Comparison of ENCODE assay signal across 8 mouse cellular contexts in the genomic region with DNA sequence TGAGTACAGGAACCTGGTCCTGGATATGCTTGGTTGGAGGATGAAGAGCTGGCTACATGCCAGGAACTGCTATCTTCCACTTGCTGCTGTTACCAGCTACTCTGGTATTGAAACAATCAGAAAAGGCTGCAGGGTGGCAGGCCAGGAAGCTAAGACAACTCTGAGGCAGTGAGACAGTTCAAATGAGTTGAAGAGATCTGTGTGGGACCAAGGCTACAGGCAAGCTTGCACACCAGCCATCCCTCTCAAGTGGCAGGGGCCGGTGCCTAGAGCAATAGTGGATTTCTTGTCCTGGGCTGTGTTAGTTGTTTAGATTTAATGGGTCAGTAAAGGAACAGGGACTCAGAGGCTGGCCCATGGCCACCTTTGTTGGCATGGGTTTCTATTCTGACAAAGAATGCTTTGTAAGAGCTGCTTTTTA. TPM values are rescaled to one million over a fixed set of nuclear protein-coding genes. Genes with fewer than 3 reads are reported as not detected.
DNase-seq lines count a peak whose midpoint lies in the region; ATAC-seq and TF ChIP-seq lines count a peak whose summit lies in the region.

No protein-coding gene starts in this region.

- WGBS in heart, embryonic 12.5 days, result 35% methylated on average over 1 of the region's 1 CpGs
- WGBS in heart, adult 2 months, result 58% methylated on average over 1 of the region's 1 CpGs
- WGBS in heart, embryonic 14.5 days, result 9% methylated on average over 1 of the region's 1 CpGs
- WGBS in midbrain, postnatal 0 days, result 57% methylated on average over 1 of the region's 1 CpGs

- H3K4me3 ChIP-seq in heart, embryonic 12.5 days, result no peak overlapping the region
- H3K4me3 ChIP-seq in heart, adult 2 months, result no peak overlapping the region
- H3K4me3 ChIP-seq in heart, embryonic 14.5 days (ENCODE audit: control insufficient read depth in 1 of 2, insufficient read depth in 1 of 2, low read depth in 1 of 2, low read length in 2 of 2), result no peak overlapping the region
- H3K4me3 ChIP-seq in midbrain, postnatal 0 days (ENCODE audit: low read depth, low read length), result no peak overlapping the region

- no peaks in the 10 kb centered on the region for H3K9me3 ChIP-seq in heart, embryonic 12.5 days (replicated peaks)
- no peaks in the 10 kb centered on the region for H3K9me3 ChIP-seq in heart, embryonic 14.5 days (ENCODE audit: control insufficient read depth, low read length)
- H3K9me3 ChIP-seq in midbrain, postnatal 0 days (ENCODE audit: low read length), result no peaks in the 10 kb centered on the region

- no peak overlapping the region for H3K9ac ChIP-seq in heart, embryonic 12.5 days
- no peak overlapping the region for H3K9ac ChIP-seq in heart, adult 2 months (ENCODE audit: low read depth, low read length)
- H3K9ac ChIP-seq in heart, embryonic 14.5 days (ENCODE audit: low read length), result no peak overlapping the region
- H3K9ac ChIP-seq in midbrain, postnatal 0 days (replicated peaks; ENCODE audit: low read length, poor library complexity, severe bottlenecking), result no peak overlapping the region

- 0 out of 2 replicates have a peak, but pooled peaks have one; percentile 46 for ATAC-seq in heart, embryonic 12.5 days (ENCODE audit: insufficient number of reproducible peaks, low FRiP score)
- ATAC-seq in heart, embryonic 14.5 days (ENCODE audit: insufficient number of reproducible peaks, insufficient read depth, low FRiP score, low read depth), result no peak
- ATAC-seq in midbrain, postnatal 0 days (ENCODE audit: low FRiP score), result no peak

- TF ChIP-seq EP300 in heart, adult 2 months (IDR thresholded peaks at IDR 0.05; ENCODE audit: insufficient read depth, low read depth, low read length), result no peak

- no peak for DNase-seq in heart, adult 2 months
- peak; percentile 15 for DNase-seq in ovary, postnatal 36 days (ENCODE audit: low spot score)
- no peak for DNase-seq in ovary, postnatal 10 days (ENCODE audit: low spot score)
- peak; percentile 37 for DNase-seq in midbrain, postnatal 0 days (ENCODE audit: low spot score)
- no peak for DNase-seq in embryo, embryonic 11 days
- no peak for DNase-seq in thymus, postnatal 0 days (ENCODE audit: low spot score)

- no peak overlapping the region for H3K4me2 ChIP-seq in heart, embryonic 12.5 days
- no peak overlapping the region for H3K4me2 ChIP-seq in heart, embryonic 14.5 days (ENCODE audit: low read length)
- no peak overlapping the region for H3K4me2 ChIP-seq in midbrain, postnatal 0 days (ENCODE audit: low read depth, low read length, poor library complexity, severe bottlenecking)

- intact Hi-C loops in heart, adult 2 months (cut with DNase I), result no loop called here

- TF ChIP-seq CTCF in heart, adult 2 months (IDR thresholded peaks at IDR 0.05), result no peak
- TF ChIP-seq CTCF in midbrain, postnatal 0 days (IDR thresholded peaks at IDR 0.05), result no peak

- no peaks in the 10 kb centered on the region; the same call in 1 of the 2 replicates for H3K79me2 ChIP-seq in heart, adult 2 months (replicated peaks; ENCODE audit: control insufficient read depth, insufficient read depth, low read length)

- H3K27me3 ChIP-seq in heart, embryonic 12.5 days (replicated peaks), result no peaks in the 10 kb centered on the region
- no peaks in the 10 kb centered on the region for H3K27me3 ChIP-seq in heart, adult 2 months (ENCODE audit: control insufficient read depth, insufficient read depth, low read length)
- no peaks in the 10 kb centered on the region for H3K27me3 ChIP-seq in heart, embryonic 14.5 days (ENCODE audit: control insufficient read depth, insufficient read depth, low read length)
- no peaks in the 10 kb centered on the region for H3K27me3 ChIP-seq in midbrain, postnatal 0 days (ENCODE audit: insufficient read depth, low read length)

- H3K36me3 ChIP-seq in heart, embryonic 12.5 days, result peaks cover 85% of the 10 kb centered on the region
- peaks cover 34% of the 10 kb centered on the region for H3K36me3 ChIP-seq in heart, adult 2 months (ENCODE audit: control insufficient read depth, insufficient read depth, low read length)
- peaks cover 93% of the 10 kb centered on the region for H3K36me3 ChIP-seq in heart, embryonic 14.5 days (ENCODE audit: control insufficient read depth, insufficient read depth, low read length)
- peaks cover 40% of the 10 kb centered on the region for H3K36me3 ChIP-seq in midbrain, postnatal 0 days (ENCODE audit: insufficient read depth, low read length)

- H3K27ac ChIP-seq in heart, embryonic 12.5 days (ENCODE audit: poor library complexity, severe bottlenecking), result peak overlapping the region; percentile 79
- H3K27ac ChIP-seq in heart, adult 2 months, result no peak overlapping the region
- H3K27ac ChIP-seq in heart, embryonic 14.5 days (replicated peaks in 1 of 2; ENCODE audit: control insufficient read depth in 1 of 2, insufficient read depth in 1 of 2, low read depth in 2 of 2, low read length in 2 of 2), result peak overlapping the region; percentile 30 to 63
- H3K27ac ChIP-seq in midbrain, postnatal 0 days (ENCODE audit: low read depth, low read length), result peak overlapping the region; percentile 51

- no peak for TF ChIP-seq POLR2A in heart, adult 2 months (IDR thresholded peaks at IDR 0.05; ENCODE audit: insufficient read depth, low read depth, low read length)

- peaks cover 40% of the 10 kb centered on the region for H3K4me1 ChIP-seq in heart, embryonic 12.5 days (replicated peaks)
- H3K4me1 ChIP-seq in heart, adult 2 months (ENCODE audit: control insufficient read depth, insufficient read depth, low read length), result peaks cover 12% of the 10 kb centered on the region
- H3K4me1 ChIP-seq in heart, embryonic 14.5 days (ENCODE audit: control insufficient read depth in 2 of 2, insufficient read depth in 2 of 2, low read length in 2 of 2), result peaks cover 6 to 31% of the 10 kb centered on the region in 2 experiments
- no peaks in the 10 kb centered on the region for H3K4me1 ChIP-seq in midbrain, postnatal 0 days (ENCODE audit: insufficient read depth, low read length)

RNA-seq across cellular contexts. Expression of gene Kdm1a, which starts 54.1 kb away (rescaled TPM):
- 46.4 and 48.3 TPM in 2 replicates for polyA plus RNA-seq in heart, embryonic 12.5 days (2016; fragmentation: Nextera tagmentation; extraction: Ambion mirVana)
- total RNA-seq in heart, adult 2 months (2021), result 10 to 100 TPM; 27.0 to 27.1 TPM
- polyA plus RNA-seq in heart, adult 2 months (2012; rRNA removed), result 18.7 and 28.1 TPM in 2 replicates
- polyA plus RNA-seq in heart, embryonic 14.5 days (2014; fragmentation: Nextera tagmentation; extraction: Ambion mirVana), result 40.0 and 45.9 TPM in 2 replicates
- total RNA-seq in midbrain, postnatal 0 days (2014; rRNA removed), result 147 and 183 TPM in 2 replicates
- polyA plus RNA-seq in midbrain, postnatal 0 days (2015; fragmentation: Nextera tagmentation; extraction: Ambion mirVana), result 40.7 and 47.7 TPM in 2 replicates
- 29.0 and 38.1 TPM in 2 replicates for polyA plus RNA-seq in thymus, postnatal 0 days (2015; fragmentation: Nextera tagmentation; extraction: Ambion mirVana)

Comparison
In these comparisons a context has a peak if more than half of its experiments do, and no peak if none do; other contexts are left out.
1. DNase-seq: peak in ovary, postnatal 36 days (single experiment) and midbrain, postnatal 0 days (single experiment); none in heart, adult 2 months (0 of 2), ovary, postnatal 10 days (single experiment), embryo, embryonic 11 days (single experiment) and thymus, postnatal 0 days (single experiment).